Mouse (Mus musculus): ENCODE measurements at regions not wholly inside any gene's neighbourhood (a gene's known extent, or its start where the extent isn't known, plus 50 kb on each side); places are given as distances from the start of the nearest gene placed in this dataset.
"Not testable (repeated sequence)": the region's sequence is repeated elsewhere in the genome, so short reads cannot be mapped to it uniquely, and the experiment has no call there.

DNA sequence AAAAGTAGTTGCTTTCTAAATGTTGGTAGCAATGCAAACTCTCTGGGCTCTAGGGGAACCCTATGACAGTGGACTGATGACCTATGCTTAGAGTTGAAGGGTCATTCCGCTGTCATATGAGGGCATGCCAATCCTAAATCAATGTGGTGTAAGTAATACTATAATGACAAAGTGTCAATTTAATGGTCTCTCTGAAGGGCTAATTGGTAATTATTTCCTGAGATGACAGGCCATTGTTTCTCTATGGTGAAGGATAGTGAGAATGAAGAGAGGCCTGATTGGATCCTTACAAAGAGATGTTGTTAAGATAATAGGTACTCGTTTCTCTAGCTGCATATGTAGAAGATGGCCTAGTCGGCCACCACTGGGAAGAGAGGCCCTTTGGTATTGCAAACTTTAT is 299.7 kb upstream of the Pou3f2 start:
- H3K9ac ChIP-seq (ENCODE audit: low read depth, low read length) = no peak overlapping the region
- no peaks in the 10 kb centered on the region for H3K27me3 ChIP-seq (ENCODE audit: control insufficient read depth, insufficient read depth, low read length)
- no peak overlapping the region for H3K27ac ChIP-seq (ENCODE audit: low read depth, low read length)
- no peaks in the 10 kb centered on the region for H3K4me1 ChIP-seq (ENCODE audit: control insufficient read depth, insufficient read depth, low read length)
- ATAC-seq (ENCODE audit: low FRiP score, low TSS enrichment) = no peak
- WGBS = 44% methylated on average over 3 of the region's 3 CpGs
- H3K36me3 ChIP-seq (ENCODE audit: control insufficient read depth, insufficient read depth, low read length) = no peaks in the 10 kb centered on the region
- H3K4me3 ChIP-seq (ENCODE audit: low read length) = no peak overlapping the region
- H3K4me2 ChIP-seq (replicated peaks; ENCODE audit: low read depth, low read length) = no peak overlapping the region
- no peaks in the 10 kb centered on the region for H3K9me3 ChIP-seq (ENCODE audit: control insufficient read depth, low read length)

- not testable (repeated sequence) for ATAC-seq (ENCODE audit: low FRiP score, low TSS enrichment); H3K4me2 ChIP-seq (replicated peaks; ENCODE audit: low read depth, low read length); H3K36me3 ChIP-seq (ENCODE audit: control insufficient read depth, insufficient read depth, low read length); H3K27me3 ChIP-seq (ENCODE audit: control insufficient read depth, insufficient read depth, low read length); H3K9ac ChIP-seq (ENCODE audit: low read depth, low read length); H3K4me3 ChIP-seq (ENCODE audit: low read length); H3K27ac ChIP-seq (ENCODE audit: low read depth, low read length); H3K9me3 ChIP-seq (ENCODE audit: control insufficient read depth, low read length); H3K4me1 ChIP-seq (ENCODE audit: control insufficient read depth, insufficient read depth, low read length)
- 88% methylated on average over 4 of the region's 4 CpGs for WGBS
Observed at GRCm38 (mm10) chr4:22763026-22763425, 274.9 kb upstream of the Pou3f2 start.

Measured in kidney, embryonic 14.5 days (tissue).